Mouse (Mus musculus): ENCODE data around the gene Lhx4.

- no peak for TF ChIP-seq CTCF (IDR thresholded peaks at IDR 0.05; ENCODE audit: low read depth, low read length)
- no peak for TF ChIP-seq POLR2A (IDR thresholded peaks at IDR 0.05; ENCODE audit: extremely low read depth, insufficient read depth, low read length)
These were observed 23.7 kb downstream of the Lhx4 start for GRCm38 (mm10) chr1:155727830-155728229.

Data from liver, adult 2 months (tissue).